Mouse (Mus musculus): ENCODE data around the gene Prps2. TPM values are rescaled to one million over a fixed set of nuclear protein-coding genes. Genes with fewer than 3 reads are reported as not detected.
A peak's percentile ranks its signal among the peaks of the same experiment; 100 is the strongest.

Gene Prps2
- polyA plus RNA-seq (2015; fragmentation: Nextera tagmentation; extraction: Ambion mirVana), result 108 and 125 TPM in 2 replicates

GRCm38 (mm10) chrX:167382047-167382853, at the start of gene Prps2:
Prps2 (minus strand) TSS chrX:167382749.
- DNase-seq (ENCODE audit: low spot score), result peak; percentile 64

GRCm38 (mm10) chrX:167417654-167418053, 35.1 kb upstream of the Prps2 start:
- no peak for DNase-seq (ENCODE audit: low spot score)

GRCm38 (mm10) chrX:167394940-167395339, 12.4 kb upstream of the Prps2 start:
- no peak for DNase-seq (ENCODE audit: low spot score)

GRCm38 (mm10) chrX:167386647-167387046, 4.1 kb upstream of the Prps2 start:
- DNase-seq (ENCODE audit: low spot score), result no peak

- DNase-seq (ENCODE audit: low spot score), result no peak
Measured at GRCm38 (mm10) chrX:167382854-167383186, 271 bp upstream of the Prps2 start.

GRCm38 (mm10) chrX:167381583-167382046, 934 bp downstream of the Prps2 start:
- peak; percentile 21 for DNase-seq (ENCODE audit: low spot score)

- no peak for DNase-seq (ENCODE audit: low spot score)
Measured at GRCm38 (mm10) chrX:167380073-167380472, 2.5 kb downstream of the Prps2 start.

- DNase-seq (ENCODE audit: low spot score), result peak; percentile 71
Measured at GRCm38 (mm10) chrX:167361231-167361630, 21.3 kb downstream of the Prps2 start.

GRCm38 (mm10) chrX:167359704-167360103, 22.8 kb downstream of the Prps2 start:
- DNase-seq (ENCODE audit: low spot score), result peak; percentile 74

- no peak for DNase-seq (ENCODE audit: low spot score)
Measured at GRCm38 (mm10) chrX:167357415-167357814, 25.1 kb downstream of the Prps2 start.

- no peak for DNase-seq (ENCODE audit: low spot score)
Measured at GRCm38 (mm10) chrX:167355965-167356364, 26.6 kb downstream of the Prps2 start.

GRCm38 (mm10) chrX:167353617-167354016, 28.9 kb downstream of the Prps2 start:
- no peak for DNase-seq (ENCODE audit: low spot score)

GRCm38 (mm10) chrX:167346440-167346839, 36.1 kb downstream of the Prps2 start:
- no peak for DNase-seq (ENCODE audit: low spot score)

GRCm38 (mm10) chrX:167344356-167344755, 38.2 kb downstream of the Prps2 start:
- DNase-seq (ENCODE audit: low spot score), result no peak

- DNase-seq (ENCODE audit: low spot score), result no peak
Measured at GRCm38 (mm10) chrX:167341811-167342210, 40.7 kb downstream of the Prps2 start.

- DNase-seq (ENCODE audit: low spot score), result no peak
Measured at GRCm38 (mm10) chrX:167340190-167340589, 42.4 kb downstream of the Prps2 start.

- DNase-seq (ENCODE audit: low spot score), result no peak
Measured at GRCm38 (mm10) chrX:167337990-167338389, 44.6 kb downstream of the Prps2 start.

- DNase-seq (ENCODE audit: low spot score), result no peak
Measured at GRCm38 (mm10) chrX:167334571-167334970, 48.0 kb downstream of the Prps2 start.

GRCm38 (mm10) chrX:167332607-167333006, 49.9 kb downstream of the Prps2 start:
- DNase-seq (ENCODE audit: low spot score), result no peak

- DNase-seq (ENCODE audit: low spot score), result no peak
Measured at GRCm38 (mm10) chrX:167330993-167331392, 51.6 kb downstream of the Prps2 start.

GRCm38 (mm10) chrX:167330399-167330798, 52.1 kb downstream of the Prps2 start, which contains the start of gene Tlr7:
Tlr7 (minus strand) TSS chrX:167330558.
- peak; percentile 28 for DNase-seq (ENCODE audit: low spot score)

- DNase-seq (ENCODE audit: low spot score), result no peak
Measured at GRCm38 (mm10) chrX:167329620-167330019, 52.9 kb downstream of the Prps2 start.

GRCm38 (mm10) chrX:167329098-167329497, 53.5 kb downstream of the Prps2 start:
- no peak for DNase-seq (ENCODE audit: low spot score)

Data from thymus, postnatal 0 days (tissue).